Mouse (Mus musculus): Measurements from ENCODE around the gene Ptpn5. TPM values are rescaled to one million over a fixed set of nuclear protein-coding genes. Genes with fewer than 3 reads are reported as not detected.

Ptpn5 gene
- total RNA-seq, 2 experiments from 2014 or later, result 92.7 to 95.8 TPM

DNA sequence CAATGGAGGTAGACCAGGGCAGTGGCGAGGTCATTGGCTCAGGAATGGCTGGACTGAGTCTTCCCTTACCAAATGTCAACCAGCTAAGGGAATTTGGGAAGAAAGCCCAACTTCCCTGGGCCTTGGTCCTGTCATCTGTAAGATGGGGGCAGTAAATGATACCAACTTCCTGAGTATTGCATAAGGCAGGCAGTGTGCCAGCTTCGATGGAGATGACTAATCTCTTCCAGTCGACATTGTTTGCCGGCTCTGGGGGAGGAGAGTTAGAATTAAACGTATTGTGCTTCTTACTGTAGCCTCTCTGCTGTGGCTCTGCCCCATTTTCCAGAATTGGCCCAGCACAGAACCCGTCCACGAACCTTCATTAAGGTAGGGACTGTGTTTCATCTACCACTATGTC, 23.0 kb downstream of the Ptpn5 start:
- peak; percentile 47 to 53 for DNase-seq

DNA sequence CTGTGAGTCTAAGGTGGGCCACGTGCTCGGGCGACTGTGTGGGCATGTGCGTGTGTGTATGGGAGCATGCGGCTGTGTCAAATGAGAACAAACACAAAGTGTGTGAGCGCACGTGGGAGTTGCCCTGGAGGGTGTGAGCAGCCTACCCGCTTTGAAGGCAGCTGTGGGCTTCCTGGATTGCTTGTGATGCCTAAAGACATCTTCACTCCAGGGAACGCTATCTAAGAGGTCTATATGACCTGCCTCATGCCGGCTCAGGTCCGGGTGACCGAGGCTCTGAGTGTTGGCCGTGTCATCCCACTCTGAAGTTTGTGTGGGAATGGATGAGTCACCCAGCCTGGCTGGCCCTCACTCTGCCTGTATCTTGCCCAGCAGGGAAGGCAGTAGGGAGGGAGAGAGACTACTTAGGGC, 24.7 kb downstream of the Ptpn5 start:
- no peak for DNase-seq

DNA sequence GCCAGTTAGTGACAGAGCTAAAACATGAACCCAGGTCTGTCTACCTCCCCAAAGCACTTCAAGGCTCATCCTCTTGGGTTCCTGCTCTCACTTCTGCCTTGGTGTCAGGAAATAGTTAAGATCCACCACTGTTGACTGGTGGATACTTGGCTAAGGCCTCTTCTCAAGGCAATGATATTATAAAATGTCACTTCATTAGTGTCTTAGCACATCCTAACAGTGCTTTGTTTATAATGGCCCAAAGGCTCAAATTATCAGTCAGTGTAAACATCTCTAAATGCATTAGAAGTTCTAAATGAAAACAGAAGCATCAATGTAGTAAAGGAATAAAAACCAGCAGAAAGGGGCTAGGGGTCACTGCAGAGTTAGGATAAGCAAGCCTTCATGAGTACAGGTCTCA, 26.5 kb downstream of the Ptpn5 start:
- DNase-seq, result no peak

DNA sequence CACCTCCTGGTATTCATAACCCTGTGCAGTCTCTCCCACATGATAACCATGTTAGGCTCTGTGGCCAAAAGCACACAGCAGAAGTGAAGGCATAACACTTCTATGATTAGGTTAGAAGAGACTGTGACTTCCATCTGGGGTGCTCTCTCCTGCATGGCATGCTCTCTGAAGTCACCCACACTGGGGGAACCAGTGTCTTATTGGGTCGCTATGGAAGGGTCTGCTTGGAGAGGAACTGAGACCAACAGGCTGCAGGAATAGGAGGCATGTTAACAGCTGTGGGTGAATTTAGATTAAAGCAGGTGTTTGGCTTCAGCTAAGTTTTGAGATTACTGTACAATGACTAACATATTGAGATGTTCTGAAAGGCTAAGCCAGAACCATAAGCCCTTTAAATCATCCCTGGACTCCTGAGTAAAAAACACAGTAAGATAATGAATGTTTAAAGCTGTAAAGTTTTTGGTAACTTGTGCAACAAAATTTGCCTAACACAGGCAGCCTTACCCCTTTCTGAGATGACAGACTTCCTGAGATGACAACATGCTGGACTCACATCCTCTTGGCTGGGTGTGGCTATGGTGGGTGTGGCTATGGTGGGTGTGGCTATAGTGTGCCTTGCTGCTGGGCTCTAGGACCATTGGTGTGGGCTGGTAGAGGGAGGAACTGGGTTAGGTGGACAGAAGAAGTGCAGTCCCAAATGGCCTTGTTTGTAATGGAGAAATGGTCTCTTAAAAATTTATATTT, 29.6 kb downstream of the Ptpn5 start:
- no peak for DNase-seq

DNA sequence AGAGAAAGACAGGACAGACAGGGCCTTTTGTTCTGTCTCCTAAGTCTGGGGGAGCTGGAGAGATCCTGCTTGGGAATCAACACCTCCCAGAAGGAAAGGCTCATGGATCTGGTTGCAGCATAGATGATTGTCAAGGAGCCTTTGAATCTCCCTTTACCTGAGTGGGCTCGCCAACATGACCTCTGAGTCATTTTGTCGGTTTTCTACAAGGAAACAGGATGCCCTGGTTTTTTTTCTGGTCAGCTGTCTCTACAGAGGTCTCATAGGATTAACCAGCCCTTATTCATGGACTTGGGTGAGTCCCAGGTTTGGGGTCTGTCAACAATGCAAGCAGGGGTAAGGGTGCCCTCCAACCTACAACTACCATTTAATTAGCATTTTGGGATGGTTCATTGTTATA, 30.5 kb downstream of the Ptpn5 start:
- no peak for DNase-seq

DNA sequence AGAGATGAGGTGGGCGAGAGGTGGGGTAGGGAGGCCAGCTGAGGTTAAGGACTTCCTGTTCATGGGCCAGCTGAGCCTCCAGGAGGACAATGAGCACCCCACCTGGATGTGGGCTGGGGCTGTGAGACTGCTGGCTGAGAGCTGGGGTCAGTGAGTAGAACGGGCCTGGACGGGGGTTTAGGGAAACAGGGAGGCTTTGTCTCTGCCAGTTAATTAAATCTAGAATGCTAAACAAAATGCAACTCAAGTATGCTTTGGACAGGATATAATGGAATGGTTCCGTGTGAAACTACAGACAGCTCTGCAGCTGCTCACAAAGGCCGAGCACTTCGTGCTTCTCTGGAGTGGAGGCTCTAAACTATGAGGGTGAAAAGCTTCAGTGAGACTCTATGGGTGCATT, 32.9 kb downstream of the Ptpn5 start:
- no peak for DNase-seq

DNA sequence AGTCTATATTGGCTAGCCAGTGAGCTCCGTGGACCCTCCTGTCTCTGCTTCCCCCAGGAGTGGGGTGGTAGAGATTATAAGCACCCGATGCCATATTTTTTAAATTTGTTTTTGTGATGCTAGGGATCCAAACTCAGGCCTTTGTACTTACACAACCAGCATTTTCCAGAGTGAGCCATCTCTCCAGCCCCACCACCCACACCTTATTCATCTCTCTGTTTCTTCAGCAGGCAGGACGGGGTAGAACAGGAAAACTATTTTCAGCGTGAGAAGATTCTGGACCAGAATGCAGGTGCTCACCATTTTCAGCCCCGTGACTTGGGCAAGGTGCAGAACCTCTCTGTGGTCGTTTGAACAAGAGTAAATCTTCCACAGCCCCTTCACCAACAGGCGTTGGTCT, 34.2 kb downstream of the Ptpn5 start:
- no peak for DNase-seq

DNA sequence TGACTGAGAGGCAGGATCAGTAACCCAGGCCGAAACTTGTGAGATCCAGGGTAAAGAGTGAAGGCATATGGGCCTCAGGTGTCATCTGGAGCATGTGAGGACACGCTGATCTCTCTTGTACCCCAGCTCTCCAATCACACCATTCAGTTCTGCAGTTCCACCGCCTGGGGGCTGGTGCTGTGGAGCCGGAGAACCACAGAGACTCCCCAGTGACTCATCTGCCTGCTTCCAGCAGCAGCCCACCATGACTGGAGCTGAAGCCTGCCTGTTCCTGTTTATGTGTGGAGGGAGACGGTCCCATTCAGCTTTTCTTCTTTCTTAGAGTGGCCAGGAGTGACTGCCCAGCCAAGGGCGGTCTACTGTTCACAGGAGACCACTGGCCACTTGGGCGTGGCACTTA, 35.4 kb downstream of the Ptpn5 start:
- peak; percentile 45 for DNase-seq

DNA sequence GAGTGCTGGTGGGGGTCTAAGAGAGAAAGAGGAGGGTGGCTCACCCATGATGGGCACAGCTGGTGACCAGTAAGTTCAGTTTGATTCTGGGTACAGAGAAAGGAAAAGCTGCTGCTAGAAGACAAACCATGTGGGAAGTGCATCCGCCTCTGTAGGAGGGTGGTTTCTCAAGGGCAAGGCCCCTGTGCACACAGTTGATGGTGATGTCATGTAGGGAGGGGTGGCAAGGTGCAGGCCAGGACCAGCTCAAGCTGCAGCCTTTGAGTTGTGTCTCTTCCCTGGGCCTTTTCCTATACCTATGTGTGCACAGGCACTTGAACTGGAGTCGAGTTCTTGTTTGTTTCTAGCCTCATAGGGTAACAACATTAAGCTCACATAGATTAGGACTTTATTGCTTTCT, 38.5 kb downstream of the Ptpn5 start:
- no peak for DNase-seq

DNA sequence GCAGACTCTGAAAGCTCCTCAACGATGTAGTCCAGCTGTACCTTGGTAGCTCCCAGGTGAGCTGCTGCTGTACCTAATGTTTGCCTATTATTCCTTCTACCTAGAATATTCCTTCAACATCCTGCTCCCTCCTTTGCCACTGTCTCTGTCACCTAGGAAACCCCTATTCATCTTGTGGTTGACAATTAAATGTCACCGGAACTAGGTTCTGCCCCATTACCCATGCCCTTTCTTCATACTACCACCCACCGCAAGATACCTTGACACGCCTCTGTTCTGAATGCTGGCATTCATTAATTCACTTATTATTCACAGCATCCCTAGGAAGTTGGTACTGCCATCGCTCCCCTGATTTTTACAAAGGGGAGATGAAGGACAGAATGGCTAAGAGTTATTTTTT, 39.5 kb downstream of the Ptpn5 start:
- DNase-seq, result no peak

DNA sequence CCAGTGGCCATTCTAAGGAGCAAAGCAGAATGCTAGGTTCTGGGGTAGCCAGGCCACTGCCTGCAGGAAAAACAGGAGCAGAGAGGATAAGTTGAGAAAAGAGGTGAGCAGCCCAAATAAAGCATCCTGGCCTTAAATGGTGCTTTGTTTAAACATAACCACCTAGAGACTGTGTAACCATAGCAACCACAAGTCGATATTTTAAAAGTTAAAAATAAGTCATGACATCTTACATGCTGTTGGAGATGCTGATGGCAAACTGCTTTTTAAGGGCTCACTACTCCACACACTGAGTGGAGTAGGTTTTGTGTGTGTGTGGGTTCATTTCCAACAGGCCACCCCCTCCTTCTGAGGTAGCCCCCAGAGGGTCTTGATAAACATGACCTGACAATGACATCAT, 48.4 kb downstream of the Ptpn5 start:
- no peak for DNase-seq

DNA sequence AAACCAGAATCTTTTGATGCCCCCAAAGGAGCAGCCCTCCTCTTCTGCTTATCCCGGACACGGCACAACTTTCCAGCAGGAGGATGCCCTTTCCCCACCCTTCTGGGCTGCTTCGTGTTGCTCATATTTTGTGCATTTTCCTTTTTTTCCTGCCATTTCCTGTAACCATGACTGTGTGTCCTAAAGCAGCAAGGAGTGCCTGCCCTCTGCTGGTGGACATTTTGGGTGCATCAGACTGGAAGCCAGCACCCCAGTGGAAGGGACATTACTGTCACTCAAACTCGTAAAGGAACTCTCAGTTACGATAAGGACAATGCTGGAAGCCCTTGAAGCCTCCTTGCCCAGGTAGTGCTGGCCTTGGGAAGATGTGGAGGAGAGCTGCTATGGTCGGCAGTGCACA, 52.2 kb downstream of the Ptpn5 start:
- DNase-seq, result peak; percentile 68 to 71

DNA sequence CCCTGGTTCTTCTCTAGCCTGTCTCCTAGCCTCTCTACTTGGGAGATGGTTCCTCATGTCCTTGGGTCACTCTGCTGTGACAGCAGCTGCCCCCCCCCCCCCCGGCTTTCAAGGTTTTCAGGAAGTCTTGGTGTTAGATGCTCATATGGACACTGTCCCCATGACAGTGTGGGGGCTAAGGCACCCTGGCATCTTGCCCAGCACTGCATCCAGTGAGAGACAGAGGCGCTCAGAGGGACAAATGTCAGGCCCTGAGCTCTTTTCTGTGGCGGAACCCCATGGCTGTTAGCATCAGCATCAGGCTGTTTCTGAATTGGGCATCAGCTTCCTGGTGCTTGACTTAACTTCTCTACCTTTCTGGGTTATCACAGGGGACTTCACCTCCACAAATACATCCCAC, 52.6 kb downstream of the Ptpn5 start:
- no peak for DNase-seq

DNA sequence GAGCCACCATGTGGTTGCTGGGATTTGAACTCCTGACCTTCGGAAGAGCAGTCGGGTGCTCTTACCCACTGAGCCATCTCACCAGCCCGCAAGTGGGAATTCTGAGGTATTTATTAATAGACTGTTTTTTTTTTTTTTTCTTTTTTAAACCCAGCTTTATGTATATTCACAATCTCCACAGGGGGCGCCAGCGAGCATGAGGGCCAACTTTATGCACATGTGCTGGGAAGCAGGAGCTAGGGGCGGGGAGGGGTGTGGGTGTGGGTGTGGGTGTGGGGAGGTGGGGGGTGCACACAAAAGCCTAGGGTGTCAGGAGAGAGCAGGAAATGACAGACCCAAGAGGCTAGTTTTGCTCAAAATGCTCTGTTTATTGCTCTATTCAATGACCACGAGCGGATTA, 56.0 kb downstream of the Ptpn5 start:
- DNase-seq, result no peak

DNA sequence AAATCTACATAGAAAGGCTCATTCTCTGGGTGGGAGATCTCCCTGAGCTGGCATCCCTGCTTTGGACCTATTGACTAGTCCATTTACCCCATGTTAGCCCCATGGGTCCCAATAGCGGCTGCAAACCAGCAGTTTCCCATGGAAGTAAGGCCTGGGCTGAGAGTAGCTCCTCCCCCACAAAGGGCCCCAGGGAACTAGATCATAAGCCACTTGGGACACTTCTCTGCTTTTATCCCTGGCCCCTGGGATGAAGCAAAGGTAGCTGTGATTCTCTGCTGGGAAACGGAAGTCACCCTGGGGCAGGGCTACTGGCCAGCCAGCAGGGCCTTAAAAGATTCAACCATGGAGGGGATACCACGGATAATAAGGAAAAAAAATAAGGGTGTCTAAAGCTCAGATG, 56.8 kb downstream of the Ptpn5 start:
- no peak for DNase-seq

DNA sequence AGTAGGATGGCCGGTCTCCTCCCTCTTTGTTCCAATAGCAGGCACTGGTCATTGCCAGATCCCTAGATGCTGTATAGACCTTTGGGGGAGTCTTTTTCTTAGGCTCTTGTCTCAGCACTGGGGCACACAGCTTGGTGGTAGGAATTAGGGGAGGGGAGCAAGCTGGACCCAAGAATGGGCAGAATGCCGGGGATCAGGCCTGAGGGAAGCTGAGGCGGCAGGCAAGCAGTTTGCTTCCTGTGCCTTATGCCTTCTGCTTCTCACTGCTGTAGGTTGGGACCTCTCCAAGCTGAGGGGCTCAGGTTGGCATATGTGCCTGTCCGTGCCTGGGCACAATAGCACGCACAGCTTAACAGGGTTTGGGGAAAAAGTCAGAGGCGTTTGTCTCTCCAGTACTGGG, 57.3 kb downstream of the Ptpn5 start:
- DNase-seq, result no peak

DNA sequence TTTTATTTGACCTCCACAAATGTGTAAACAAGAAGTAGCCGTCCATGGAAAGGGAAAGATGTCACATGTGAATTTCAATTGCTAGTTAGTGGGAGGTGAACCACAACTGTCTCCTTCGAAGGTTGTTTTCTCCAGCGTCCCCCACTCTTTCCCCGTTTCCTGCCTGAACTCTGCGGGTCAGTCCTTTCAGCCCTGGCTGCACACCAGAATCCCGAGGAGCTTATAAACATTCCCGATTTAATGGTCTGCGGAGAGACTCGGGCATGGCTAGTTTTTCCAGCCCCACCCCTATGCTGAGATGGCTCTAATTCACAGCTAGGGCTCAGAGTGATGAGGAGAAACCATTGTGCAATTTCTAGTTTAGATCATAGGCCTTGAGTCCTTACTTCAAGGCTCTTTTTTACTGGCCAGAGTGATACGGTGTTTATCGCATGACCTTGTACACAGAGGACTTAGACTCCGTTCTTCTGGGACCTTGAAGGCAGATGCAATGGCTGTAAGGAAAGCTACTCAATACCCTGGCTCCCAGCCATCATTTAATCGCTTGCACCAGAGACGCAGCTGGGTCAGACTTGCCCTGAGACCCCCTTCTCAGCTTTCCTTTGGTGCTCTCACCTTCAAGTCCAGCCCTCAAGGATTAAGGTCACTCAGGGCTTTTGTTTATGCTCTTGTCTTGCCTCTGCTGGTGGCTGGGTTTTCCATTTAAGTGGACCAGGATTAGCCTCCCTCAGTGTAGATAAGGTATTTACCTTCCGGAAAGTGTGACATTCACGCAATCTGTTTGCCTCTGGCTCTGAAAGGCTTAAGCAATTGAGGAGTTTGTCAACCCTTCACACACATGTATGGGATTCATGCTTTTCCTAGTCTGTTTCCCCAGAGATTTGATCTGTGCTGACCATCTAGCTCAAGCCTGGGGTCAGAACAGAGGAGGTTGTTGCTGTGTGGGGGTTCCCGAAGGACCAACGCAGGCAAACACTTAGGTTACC, 59.7 kb downstream of the Ptpn5 start:
- DNase-seq, result no peak

DNA sequence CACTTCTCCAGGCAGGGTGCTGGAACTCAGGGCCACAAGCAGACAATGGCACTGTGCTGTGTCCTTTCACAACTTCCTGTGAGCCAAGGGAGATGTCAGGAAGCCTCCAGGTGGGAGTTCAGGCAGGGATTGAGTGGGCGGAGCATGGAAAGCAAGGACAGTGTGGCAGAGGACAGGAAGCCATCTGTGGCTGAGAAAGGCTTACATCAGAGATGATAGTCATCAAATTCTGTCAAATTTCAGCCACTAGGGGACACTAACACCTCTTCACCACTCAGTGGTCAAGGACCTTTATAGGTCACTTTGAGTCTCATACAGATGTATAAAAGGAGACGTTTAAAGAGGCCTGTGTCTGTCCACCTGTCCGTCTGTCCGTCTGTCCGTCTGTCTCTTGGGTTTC, 60.9 kb downstream of the Ptpn5 start:
- no peak for DNase-seq

DNA sequence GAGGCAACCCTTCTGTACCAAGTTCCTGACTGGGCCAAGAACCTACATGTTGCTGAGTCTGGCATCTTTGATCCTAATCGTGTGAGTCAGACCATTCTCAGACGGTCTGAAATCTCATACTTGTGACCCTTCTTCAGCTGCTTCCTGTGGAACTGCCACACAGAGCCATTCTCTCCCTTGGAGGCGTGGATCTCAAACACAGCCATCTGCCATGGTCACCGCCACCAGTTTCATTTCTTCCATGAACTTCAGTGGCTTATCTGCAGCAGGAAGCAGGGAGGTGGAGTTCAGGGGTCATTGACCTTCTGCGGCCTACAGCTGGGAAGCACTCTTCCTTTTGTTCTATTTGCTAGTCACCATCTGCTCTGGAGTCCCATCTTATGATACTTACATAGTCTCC, 65.6 kb downstream of the Ptpn5 start:
- no peak for DNase-seq

DNA sequence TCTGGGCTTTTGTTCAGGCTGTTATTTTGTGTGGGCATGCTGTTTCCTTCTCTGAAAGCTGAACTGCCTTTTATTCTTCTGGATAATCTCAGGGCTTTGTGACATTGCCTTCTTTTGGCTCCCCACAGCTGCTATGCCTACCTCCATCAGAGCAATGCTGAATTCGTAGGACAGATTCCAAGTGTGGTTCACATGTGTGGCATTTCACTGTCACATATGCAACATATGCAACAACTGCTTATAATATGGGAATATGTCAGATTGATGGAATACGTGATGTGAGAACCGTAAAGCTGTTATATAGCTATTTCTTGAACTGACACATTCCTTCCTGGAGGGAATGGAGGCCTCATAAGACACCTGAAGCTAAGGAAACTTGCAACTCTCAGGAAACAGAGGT, 66.5 kb downstream of the Ptpn5 start:
- DNase-seq, result no peak

DNA sequence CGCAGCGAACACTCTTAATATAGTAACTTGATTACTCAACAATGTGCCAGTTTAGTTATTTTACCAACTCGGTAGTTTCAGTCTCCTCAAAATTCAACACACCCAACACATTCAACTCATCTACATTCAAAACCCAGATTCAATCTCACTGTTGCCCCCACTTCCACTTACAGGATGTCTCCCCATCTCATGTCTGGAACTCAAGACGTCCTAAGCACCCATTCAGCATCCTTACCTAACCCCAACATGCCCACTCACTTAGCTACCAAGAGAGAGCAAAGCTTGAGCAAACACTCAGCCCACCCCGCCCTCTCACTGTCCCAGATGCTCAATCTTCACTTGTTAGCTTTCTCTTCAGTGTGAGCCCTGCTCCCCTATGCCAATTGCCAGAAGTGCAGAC, 71.9 kb downstream of the Ptpn5 start:
- DNase-seq, result no peak

DNA sequence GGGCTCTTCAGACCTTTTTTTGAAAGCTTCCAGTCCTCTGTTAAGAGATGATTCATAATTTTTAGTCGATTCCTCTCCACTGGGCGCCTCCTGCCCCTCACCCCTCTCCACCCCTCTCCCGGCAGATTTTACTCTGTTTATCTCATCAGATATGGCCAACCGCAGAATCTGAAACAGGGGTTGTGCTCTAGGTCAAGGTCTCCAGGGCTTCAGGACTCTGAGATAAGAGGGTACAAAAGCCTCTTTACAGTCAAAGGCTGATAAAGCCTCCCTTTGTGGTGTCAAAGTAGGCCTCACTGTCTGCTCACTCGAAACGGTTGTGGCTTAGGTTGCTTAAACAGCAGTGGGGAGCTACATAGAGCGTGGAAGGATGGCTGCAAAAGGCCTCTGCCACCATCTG, 74.1 kb downstream of the Ptpn5 start:
- DNase-seq, result no peak

DNA sequence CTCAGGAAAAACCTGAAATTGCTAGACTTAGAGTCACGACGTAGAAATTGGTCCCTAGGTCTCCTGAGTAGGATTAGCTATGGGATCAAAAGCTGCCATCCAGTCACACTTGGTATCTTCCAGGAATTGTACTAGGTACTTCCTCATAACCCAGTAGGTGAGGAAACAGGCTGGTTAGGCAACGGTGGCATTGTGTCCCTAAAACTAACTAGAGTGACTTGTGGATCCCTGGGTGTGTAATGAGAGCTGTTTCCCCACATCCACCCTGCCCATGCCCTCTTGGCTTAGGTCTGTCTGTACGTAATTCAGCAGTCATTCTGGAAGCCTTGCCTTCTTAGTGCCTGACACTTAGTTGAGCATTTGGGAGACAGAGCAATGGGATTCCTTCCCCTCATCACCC, 77.2 kb downstream of the Ptpn5 start:
- DNase-seq, result no peak

DNA sequence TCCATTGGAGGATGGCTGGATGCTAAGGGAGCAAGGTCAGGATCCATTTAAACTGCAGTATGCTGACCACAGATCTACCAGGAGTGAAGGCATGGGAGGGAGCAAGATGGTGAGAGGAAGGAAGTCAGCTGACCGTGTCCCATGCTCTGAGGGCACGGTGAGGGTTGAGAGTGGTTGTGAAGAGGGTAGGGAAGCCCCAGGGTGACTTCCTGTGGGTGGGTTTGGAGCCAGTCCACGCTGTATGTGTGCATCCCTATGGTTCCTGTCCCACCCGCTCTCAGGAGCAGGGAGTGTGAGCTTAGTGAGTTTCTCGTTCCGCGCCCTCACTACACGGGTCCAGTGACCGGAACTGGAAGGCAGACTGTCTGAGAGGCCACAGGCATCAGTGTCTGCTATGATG, 77.7 kb downstream of the Ptpn5 start:
- no peak for DNase-seq

All from layer of hippocampus, postnatal 36 days (tissue).